Mouse (Mus musculus) heart, postnatal 25 days (tissue): ENCODE measurements around the gene Tmem266. TPM values are rescaled to one million over a fixed set of nuclear protein-coding genes. Genes with fewer than 3 reads are reported as not detected.

Experiments used
- DNase-seq: peaks from one replicate; pipeline ENCODE4 v3.0.0; 2022; ENCODE audit warnings: low spot score
- intact Hi-C: fragments of 180-260 bp; cut with DNase I; formaldehyde crosslinking; loops from one replicate; pipeline ENCODE4 v1.15.1; 2025
- total RNA-seq, 2 experiments: library from RNA; stranded (reverse); gene quantifications; 2 replicates each; pipeline ENCODE4 v1.2.3; 2021

Tmem266 gene
- total RNA-seq, result 1 to 10 TPM; 1.8 to 1.9 TPM

GRCm38 (mm10) chr9:55326515-55327233, at the start of gene Tmem266, which contains the start of gene Nrg4:
Gene Tmem266, plus strand, starts transcription at chr9:55326913.
Gene Nrg4, minus strand, starts transcription at chr9:55326844.
- DNase-seq, result peak; percentile 48
- intact Hi-C loops, result loop anchor here (5.0 kb wide), 1 partner anchor 179 kb away; the partner anchor contains the start of gene Ube2q2

- no peak for DNase-seq
- intact Hi-C loops, result no loop called here
These were observed 49.2 kb upstream of the Tmem266 start for GRCm38 (mm10) chr9:55277562-55277961.

- intact Hi-C loops, result no loop called here
- DNase-seq, result no peak
These were observed 47.4 kb upstream of the Tmem266 start for GRCm38 (mm10) chr9:55279114-55279825.

GRCm38 (mm10) chr9:55283516-55283915, 43.2 kb upstream of the Tmem266 start:
- no peak for DNase-seq
- intact Hi-C loops, result no loop called here

- intact Hi-C loops, result no loop called here
- DNase-seq, result no peak
These were observed 41.5 kb upstream of the Tmem266 start for GRCm38 (mm10) chr9:55285197-55285596.

- intact Hi-C loops, result no loop called here
- no peak for DNase-seq
These were observed 37.1 kb upstream of the Tmem266 start for GRCm38 (mm10) chr9:55289475-55290198.

GRCm38 (mm10) chr9:55291966-55292365, 34.7 kb upstream of the Tmem266 start:
- no peak for DNase-seq
- intact Hi-C loops, result no loop called here

GRCm38 (mm10) chr9:55296221-55296620, 30.5 kb upstream of the Tmem266 start:
- intact Hi-C loops, result no loop called here

GRCm38 (mm10) chr9:55307066-55307465, 19.6 kb upstream of the Tmem266 start:
- intact Hi-C loops, result no loop called here
- no peak for DNase-seq

More at GRCm38 (mm10) chr9:55296221-55296620, 30.5 kb upstream of the Tmem266 start:
- DNase-seq, result no peak

GRCm38 (mm10) chr9:55307557-55307956, 19.2 kb upstream of the Tmem266 start:
- no peak for DNase-seq
- intact Hi-C loops, result no loop called here

- intact Hi-C loops, result no loop called here
- DNase-seq, result no peak
These were observed 18.3 kb upstream of the Tmem266 start for GRCm38 (mm10) chr9:55308455-55308854.

- intact Hi-C loops, result loop anchor here (1.0 to 5.0 kb wide), 2 partner anchors 164 to 288 kb away; partner anchors contain the start of gene Ube2q2
- peak; percentile 16 for DNase-seq
These were observed 15.2 kb upstream of the Tmem266 start for GRCm38 (mm10) chr9:55311560-55311959.

GRCm38 (mm10) chr9:55313619-55314261, 13.0 kb upstream of the Tmem266 start:
- intact Hi-C loops, result loop anchor here (5.0 kb wide), 1 partner anchor 166 kb away; the partner anchor contains the start of gene Ube2q2

GRCm38 (mm10) chr9:55322641-55323040, 4.1 kb upstream of the Tmem266 start:
- intact Hi-C loops, result no loop called here

More at GRCm38 (mm10) chr9:55313619-55314261, 13.0 kb upstream of the Tmem266 start:
- DNase-seq, result no peak

GRCm38 (mm10) chr9:55324085-55324484, 2.6 kb upstream of the Tmem266 start:
- DNase-seq, result no peak
- intact Hi-C loops, result no loop called here

More at GRCm38 (mm10) chr9:55322641-55323040, 4.1 kb upstream of the Tmem266 start:
- no peak for DNase-seq

GRCm38 (mm10) chr9:55324516-55324915, 2.2 kb upstream of the Tmem266 start:
- intact Hi-C loops, result no loop called here
- no peak for DNase-seq

GRCm38 (mm10) chr9:55325061-55325460, 1.7 kb upstream of the Tmem266 start:
- intact Hi-C loops, result loop anchor here (5.0 kb wide), 1 partner anchor 178 kb away; the partner anchor contains the start of gene Ube2q2
- no peak for DNase-seq

- intact Hi-C loops, result loop anchor here (5.0 kb wide), 1 partner anchor 179 kb away; the partner anchor contains the start of gene Ube2q2
These were observed 874 bp upstream of the Tmem266 start for GRCm38 (mm10) chr9:55325564-55326514.

More at GRCm38 (mm10) chr9:55325564-55326514, 874 bp upstream of the Tmem266 start:
- no peak for DNase-seq
